Mouse (Mus musculus): ENCODE data around the gene 4933402N22Rik. TPM values are rescaled to one million over a fixed set of nuclear protein-coding genes. Genes with fewer than 3 reads are reported as not detected.

4933402N22Rik gene
- polyA plus RNA-seq (2015; fragmentation: Nextera tagmentation; extraction: Ambion mirVana), result not detected in 2 replicates

GRCm38 (mm10) chr5:11917743-11918142, at the start of gene 4933402N22Rik:
4933402N22Rik (plus strand) TSS chr5:11918043.

Other genes with a start within 250 kb of the 4933402N22Rik start
- not detected in 2 replicates for gene Gm8922, start 236.1 kb upstream of the 4933402N22Rik start, polyA plus RNA-seq (2015; fragmentation: Nextera tagmentation; extraction: Ambion mirVana)
- gene Gm8926, start 147.5 kb upstream of the 4933402N22Rik start, polyA plus RNA-seq (2015; fragmentation: Nextera tagmentation; extraction: Ambion mirVana), result not detected in 2 replicates
- not detected in 2 replicates for gene Gm6465, start 72.5 kb upstream of the 4933402N22Rik start, polyA plus RNA-seq (2015; fragmentation: Nextera tagmentation; extraction: Ambion mirVana)

All from skeletal muscle tissue, postnatal 0 days (tissue).